Mouse (Mus musculus) limb, embryonic 11.5 days (tissue): ENCODE results near the gene Gpr83. TPM values are rescaled to one million over a fixed set of nuclear protein-coding genes. Genes with fewer than 3 reads are reported as not detected.
"Not testable (repeated sequence)": the region's sequence is repeated elsewhere in the genome, so short reads cannot be mapped to it uniquely, and the experiment has no call there.

Source experiments
- ATAC-seq: fragments of 200-750 bp; cut with Nextera tagmentation; 2 replicates; pipeline ENCODE4 v1.8.0; 2017; ENCODE audit warnings: low read depth; ENCODE audit not compliant: insufficient number of reproducible peaks, low FRiP score, low TSS enrichment
- DNase-seq: peaks from one replicate; pipeline ENCODE4 v3.0.0-alpha.2; 2015; ENCODE audit warnings: low spot score
- H3K27ac ChIP-seq: fragments of 300-500 bp; sonication (generic); replicated peaks from 2 replicates; pipeline ENCODE4 v1.5.1; 2014; ENCODE audit warnings: low read depth, mild to moderate bottlenecking, low read length
- H3K27me3 ChIP-seq: fragments of 300-500 bp; sonication (generic); 2 replicates; pipeline ENCODE4 v1.6.1; 2014; ENCODE audit warnings: mild to moderate bottlenecking, low read length, mixed read lengths; ENCODE audit not compliant: control insufficient read depth, insufficient read depth
- H3K36me3 ChIP-seq: fragments of 300-500 bp; sonication (generic); 2 replicates; pipeline ENCODE4 v1.6.1; 2014; ENCODE audit warnings: mild to moderate bottlenecking, low read length, moderate library complexity, mixed read lengths; ENCODE audit not compliant: control insufficient read depth, insufficient read depth
- H3K4me1 ChIP-seq: fragments of 300-500 bp; sonication (generic); 2 replicates; pipeline ENCODE4 v1.6.1; 2014; ENCODE audit warnings: low read length, mixed read lengths; ENCODE audit not compliant: control insufficient read depth, insufficient read depth
- H3K4me2 ChIP-seq: fragments of 300-500 bp; sonication (generic); 2 replicates; pipeline ENCODE4 v1.6.1; 2014; ENCODE audit warnings: low read depth, mild to moderate bottlenecking, moderate library complexity; ENCODE audit not compliant: severe bottlenecking
- H3K4me3 ChIP-seq: fragments of 300-500 bp; sonication (generic); 2 replicates; pipeline ENCODE4 v1.5.1; 2014; ENCODE audit warnings: low read depth, low read length
- H3K9ac ChIP-seq: fragments of 300-500 bp; sonication (generic); 2 replicates; pipeline ENCODE4 v1.6.1; 2014; ENCODE audit warnings: mild to moderate bottlenecking, low read length
- H3K9me3 ChIP-seq: fragments of 300-500 bp; sonication (generic); 2 replicates; pipeline ENCODE4 v1.6.1; 2016; ENCODE audit warnings: low read length; ENCODE audit not compliant: control insufficient read depth
- WGBS: fragments of 180-500 bp; shearing (Covaris S2); extraction: QIAGEN DNeasy Blood & Tissue Kit; methylation state at CpG from one replicate; pipeline ENCODE4 v1.1.7; 2014; 5-methylcytosine and 5-hydroxymethylcytosine counted together
- polyA plus RNA-seq: library from polyadenylated mRNA; unstranded; fragments of >200 nt; fragmentation: Nextera tagmentation; extraction: Ambion mirVana; gene quantifications from 2 replicates; pipeline ENCODE4 v1.2.1, GENCODE M21; 2014

The Gpr83 gene
- polyA plus RNA-seq, 1 experiment from 2014 or later = 0.05 TPM

DNA sequence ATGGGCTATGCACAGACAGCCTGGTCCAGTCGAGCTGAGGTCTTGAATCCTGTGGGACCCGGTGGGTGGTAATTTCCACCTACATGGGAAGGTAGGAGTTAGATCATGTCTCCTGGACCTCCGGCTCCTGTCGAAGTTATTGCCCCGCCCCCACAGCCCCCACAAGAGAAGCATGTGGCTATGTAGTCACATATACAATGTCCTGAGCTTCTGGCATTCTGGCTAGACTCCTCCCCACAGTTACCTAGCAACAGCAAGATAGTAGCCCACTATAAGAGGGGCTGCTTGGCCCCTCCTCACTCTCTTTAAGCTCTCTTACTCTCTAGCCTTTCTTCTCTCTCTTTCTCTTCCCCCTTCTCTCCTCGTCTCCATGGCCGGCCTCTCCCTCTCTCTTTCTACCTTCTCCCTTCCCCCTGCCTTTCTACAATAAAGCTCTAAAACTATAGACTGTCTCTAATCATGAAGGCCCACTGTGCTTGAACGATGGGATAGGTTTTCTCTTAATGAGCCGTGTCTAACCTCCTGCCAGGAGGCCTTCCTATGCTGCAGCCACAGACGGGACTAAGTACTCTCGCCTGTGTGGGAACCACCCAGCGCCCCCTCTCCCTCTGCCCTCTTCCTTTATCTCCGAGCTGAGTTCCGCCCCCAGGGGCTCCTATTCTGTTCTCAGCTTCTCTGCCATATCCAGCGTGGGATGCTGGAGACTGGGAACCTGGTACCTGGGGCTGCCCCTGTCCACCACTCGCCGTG, 12.3 kb downstream of the Gpr83 start:
- 50% methylated on average over 17 of the region's 17 CpGs for WGBS
- H3K4me1 ChIP-seq = no peaks in the 10 kb centered on the region
- H3K4me3 ChIP-seq = no peak overlapping the region
- H3K36me3 ChIP-seq = no peaks in the 10 kb centered on the region
- no peaks in the 10 kb centered on the region for H3K27me3 ChIP-seq
- no peak overlapping the region for H3K9ac ChIP-seq
- no peak overlapping the region for H3K4me2 ChIP-seq
- no peak overlapping the region for H3K27ac ChIP-seq
- DNase-seq (no peak), ATAC-seq (no peak; the same call in 1 of the 2 replicates)
- H3K9me3 ChIP-seq = no peaks in the 10 kb centered on the region

DNA sequence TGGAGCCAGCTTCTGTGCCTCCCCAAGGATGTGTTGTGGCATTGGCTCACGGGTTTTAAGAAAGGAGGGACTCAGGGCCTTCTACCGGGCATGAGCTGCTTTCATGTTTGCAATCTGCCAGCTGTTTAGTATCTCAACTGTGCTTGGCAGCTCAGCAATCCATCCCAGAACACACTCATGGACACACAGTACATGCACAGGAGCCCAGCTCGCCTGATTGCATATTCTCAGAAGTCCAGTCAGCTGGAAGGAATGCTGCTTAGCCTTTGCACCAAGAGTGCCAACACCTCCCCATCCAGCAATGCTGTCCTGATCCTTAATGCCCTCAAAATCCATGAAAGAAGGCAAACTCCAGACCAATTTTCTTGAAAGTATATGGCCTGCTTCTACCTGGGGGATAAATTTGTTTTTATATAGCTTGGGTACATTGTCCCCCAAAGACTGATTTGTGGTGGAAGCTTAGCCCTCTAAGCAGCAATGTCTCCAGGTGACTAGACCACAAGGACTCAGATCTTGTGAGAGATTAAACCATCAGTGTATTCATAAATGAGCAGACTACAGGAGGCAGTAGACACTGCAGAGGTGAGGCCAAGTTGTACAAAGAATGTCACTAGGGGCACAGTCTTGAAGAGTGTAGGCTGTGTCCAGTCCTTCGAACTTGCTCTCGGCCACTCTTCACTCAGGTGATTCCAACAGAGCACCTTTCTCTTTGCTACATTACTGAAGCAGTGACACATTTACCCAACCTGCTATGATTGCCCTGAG, 15.9 kb downstream of the Gpr83 start:
- H3K9me3 ChIP-seq = no peaks in the 10 kb centered on the region
- WGBS = 80% methylated on average over 5 of the region's 5 CpGs
- no peak overlapping the region for H3K4me3 ChIP-seq

DNA sequence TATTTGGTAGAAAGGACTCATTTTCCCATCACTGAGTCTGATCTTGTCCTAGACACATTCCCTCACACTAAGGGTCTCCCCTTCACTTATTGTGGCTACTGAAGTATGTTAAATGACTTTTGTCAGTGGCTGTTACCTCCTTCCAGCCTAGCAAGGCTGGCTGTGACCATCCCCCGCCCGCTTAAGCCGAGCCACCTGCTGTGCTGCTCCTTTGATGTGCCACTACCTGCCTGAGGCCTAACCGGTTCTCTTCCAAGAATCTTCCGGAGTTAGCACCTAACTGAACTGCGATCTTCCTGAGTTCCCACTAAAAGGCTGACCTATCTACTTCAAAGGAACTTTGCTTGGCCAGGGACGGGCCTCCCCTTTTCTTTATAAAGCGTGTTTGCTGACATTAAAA, 16.6 kb downstream of the Gpr83 start:
- not testable (repeated sequence) for H3K4me1 ChIP-seq, H3K36me3 ChIP-seq, H3K9me3 ChIP-seq, H3K27me3 ChIP-seq, DNase-seq, H3K4me3 ChIP-seq, H3K4me2 ChIP-seq, H3K9ac ChIP-seq, ATAC-seq, H3K27ac ChIP-seq
- 9% methylated on average over 8 of the region's 8 CpGs for WGBS

More for the DNA sequence above, 15.9 kb downstream of the Gpr83 start:
- Histone ChIP-seq H3K4me2 (no peak overlapping the region), H3K9ac (no peak overlapping the region), H3K4me1 (no peaks in the 10 kb centered on the region), H3K27ac (no peak overlapping the region), H3K36me3 (no peaks in the 10 kb centered on the region), H3K27me3 (no peaks in the 10 kb centered on the region)
- no peak for DNase-seq
- no peak for ATAC-seq

DNA sequence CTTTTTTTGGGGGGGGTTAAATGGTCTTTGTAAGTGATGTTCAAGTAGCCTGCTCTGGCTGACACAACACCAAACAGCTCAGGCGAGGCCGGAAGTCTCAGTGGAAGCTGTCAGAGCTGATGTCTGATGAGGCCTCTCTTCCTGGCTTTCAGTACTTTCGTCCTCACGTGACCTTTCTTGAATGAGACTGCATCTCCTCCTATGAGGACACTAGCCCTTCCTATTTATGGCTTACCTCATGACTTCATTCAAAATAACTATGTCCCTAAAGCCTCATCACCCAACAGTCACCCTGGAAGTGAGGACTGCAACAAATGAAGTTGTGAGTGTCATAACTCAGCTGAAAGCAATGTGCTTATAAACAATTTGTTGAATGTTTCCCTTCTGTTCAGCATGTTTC, 24.6 kb downstream of the Gpr83 start:
- no peak overlapping the region for H3K9ac ChIP-seq
- no peak overlapping the region for H3K27ac ChIP-seq
- DNase-seq = no peak
- H3K4me3 ChIP-seq = no peak overlapping the region
- H3K27me3 ChIP-seq = no peaks in the 10 kb centered on the region
- no peaks in the 10 kb centered on the region for H3K4me1 ChIP-seq
- no peaks in the 10 kb centered on the region for H3K36me3 ChIP-seq
- no peak overlapping the region for H3K4me2 ChIP-seq
- WGBS = 81% methylated on average over 4 of the region's 4 CpGs
- H3K9me3 ChIP-seq = no peaks in the 10 kb centered on the region
- ATAC-seq = no peak

DNA sequence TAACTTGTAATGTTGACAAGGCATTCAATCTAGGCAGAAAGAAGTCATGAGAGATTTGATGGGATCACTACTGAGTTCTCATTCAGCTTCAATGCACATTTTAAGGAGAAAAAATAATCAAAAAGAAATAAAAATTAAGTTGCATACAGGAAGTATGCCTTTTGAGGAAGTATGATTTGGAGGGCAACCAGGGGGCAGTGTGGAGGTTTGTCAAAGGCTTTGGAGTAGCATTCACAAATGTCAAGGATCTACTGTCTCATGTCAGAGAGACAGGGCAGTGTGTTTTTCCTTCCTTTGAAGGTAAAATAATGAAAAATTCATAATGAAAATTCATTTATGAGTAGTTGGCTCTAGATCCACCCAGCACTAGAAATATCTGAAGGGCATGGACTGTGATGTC, 25.1 kb downstream of the Gpr83 start:
- Histone ChIP-seq H3K9me3 (no peaks in the 10 kb centered on the region), H3K9ac (no peak overlapping the region), H3K4me3 (no peak overlapping the region), H3K4me2 (no peak overlapping the region), H3K27ac (no peak overlapping the region), H3K4me1 (no peaks in the 10 kb centered on the region), H3K27me3 (no peaks in the 10 kb centered on the region), H3K36me3 (no peaks in the 10 kb centered on the region)
- DNase-seq (no peak), ATAC-seq (no peak)

DNA sequence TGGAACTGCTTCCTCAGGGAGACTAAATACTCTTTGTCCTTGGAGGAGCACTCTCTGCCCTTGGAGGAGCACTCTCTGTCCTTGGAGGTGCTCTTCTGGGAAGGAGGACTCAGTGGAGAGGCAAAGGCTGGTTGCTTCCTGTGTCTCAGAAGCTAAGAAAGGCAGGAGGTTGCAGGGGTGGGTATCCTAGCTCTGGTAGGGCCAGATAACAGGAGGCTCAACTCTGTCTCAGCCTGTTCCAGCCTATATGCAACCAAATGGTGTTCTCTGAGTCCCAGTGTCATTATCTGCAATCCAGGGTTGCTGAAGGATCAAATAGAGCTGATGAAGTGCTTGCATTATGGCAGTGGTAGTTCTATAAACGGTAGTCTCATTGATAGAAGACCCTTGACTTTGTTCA, 25.9 kb downstream of the Gpr83 start:
- DNase-seq (no peak), ATAC-seq (no peak)
- no peaks in the 10 kb centered on the region for H3K27me3 ChIP-seq
- H3K4me1 ChIP-seq = no peaks in the 10 kb centered on the region
- no peak overlapping the region for H3K27ac ChIP-seq
- no peak overlapping the region for H3K9ac ChIP-seq
- H3K4me3 ChIP-seq = no peak overlapping the region
- 85% methylated on average over 1 of the region's 1 CpGs for WGBS
- H3K9me3 ChIP-seq = no peaks in the 10 kb centered on the region
- H3K36me3 ChIP-seq = no peaks in the 10 kb centered on the region
- no peak overlapping the region for H3K4me2 ChIP-seq

DNA sequence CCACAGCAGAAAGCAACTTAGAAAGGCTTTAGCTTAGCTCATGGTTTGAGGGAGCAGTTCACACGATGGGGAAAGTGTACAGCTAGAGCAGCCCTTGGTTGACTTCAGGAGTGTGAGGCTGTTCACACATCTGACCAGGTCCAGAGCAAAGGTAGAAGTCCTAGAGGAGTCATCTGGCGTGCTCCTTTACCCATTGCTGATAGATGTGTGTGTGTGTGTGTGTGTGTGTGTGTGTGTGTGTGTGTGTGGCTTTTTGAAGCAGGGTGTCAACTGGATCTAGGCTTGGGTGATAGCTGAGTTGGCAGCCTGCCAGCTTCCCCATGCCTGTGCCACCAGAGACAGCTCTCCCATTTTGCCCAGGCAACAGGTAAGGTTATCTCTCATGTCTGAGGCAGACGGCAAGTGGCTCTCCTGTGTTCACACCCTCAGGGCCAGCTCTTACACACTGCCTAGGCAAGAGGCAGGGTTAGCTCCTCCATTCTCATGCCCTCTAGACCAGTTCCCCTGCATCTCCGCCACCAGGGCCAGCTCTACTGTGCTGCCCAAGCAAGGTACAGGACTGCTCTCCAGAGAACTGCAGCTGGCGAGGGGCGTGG, 27.9 kb downstream of the Gpr83 start:
- Histone ChIP-seq H3K27ac (no peak overlapping the region), H3K4me1 (no peaks in the 10 kb centered on the region), H3K4me3 (no peak overlapping the region), H3K4me2 (no peak overlapping the region), H3K36me3 (no peaks in the 10 kb centered on the region), H3K9ac (no peak overlapping the region), H3K9me3 (no peaks in the 10 kb centered on the region), H3K27me3 (no peaks in the 10 kb centered on the region)
- ATAC-seq (0 out of 2 replicates have a peak, but pooled peaks have one; percentile 17), DNase-seq (no peak)
- WGBS = 87% methylated on average over 6 of the region's 6 CpGs

DNA sequence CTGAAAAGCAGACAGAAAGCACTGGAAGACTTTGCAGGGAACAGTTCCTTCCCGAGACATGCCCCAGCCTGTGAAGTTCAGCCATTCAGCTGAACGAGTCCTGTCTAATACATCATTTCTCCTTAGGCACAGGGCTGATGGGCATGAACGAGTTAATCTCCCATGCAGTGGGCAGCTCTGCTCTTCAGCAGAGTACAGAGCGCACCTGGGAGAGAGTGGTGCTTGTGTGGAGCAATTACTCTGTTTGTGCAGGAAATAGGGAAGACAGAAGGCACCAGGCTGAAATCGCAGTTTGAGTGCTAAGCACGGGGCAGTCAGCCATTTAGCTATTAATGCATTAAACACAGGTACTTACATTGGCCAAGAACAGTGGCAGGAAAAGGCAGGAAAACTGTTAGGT, 28.7 kb downstream of the Gpr83 start:
- H3K9ac ChIP-seq = no peak overlapping the region
- DNase-seq = no peak
- ATAC-seq = no peak
- no peak overlapping the region for H3K27ac ChIP-seq
- H3K4me3 ChIP-seq = no peak overlapping the region
- H3K27me3 ChIP-seq = no peaks in the 10 kb centered on the region
- WGBS = 62% methylated on average over 6 of the region's 6 CpGs
- no peak overlapping the region for H3K4me2 ChIP-seq
- H3K4me1 ChIP-seq = no peaks in the 10 kb centered on the region
- H3K36me3 ChIP-seq = no peaks in the 10 kb centered on the region
- no peaks in the 10 kb centered on the region for H3K9me3 ChIP-seq
